Mouse (Mus musculus) heart, embryonic 11.5 days (tissue): ENCODE data around the gene Slc7a11. TPM values are rescaled to one million over a fixed set of nuclear protein-coding genes. Genes with fewer than 3 reads are reported as not detected.
A peak's percentile ranks its signal among the peaks of the same experiment; 100 is the strongest.

Experiments
- ATAC-seq: fragments of 200-750 bp; cut with Nextera tagmentation; replicated peaks from 2 replicates; pipeline ENCODE4 v1.8.0; 2017; ENCODE audit warnings: moderate library complexity; ENCODE audit not compliant: insufficient number of reproducible peaks, low FRiP score, low TSS enrichment
- H3K27ac ChIP-seq: fragments of 300-500 bp; sonication (generic); 2 replicates; pipeline ENCODE4 v1.5.1; 2014; ENCODE audit warnings: mild to moderate bottlenecking, low read depth, low read length
- H3K27me3 ChIP-seq: fragments of 300-500 bp; sonication (generic); 2 replicates; pipeline ENCODE4 v1.6.1; 2014; ENCODE audit warnings: mild to moderate bottlenecking, low read length, mixed read lengths; ENCODE audit not compliant: control insufficient read depth, insufficient read depth
- H3K36me3 ChIP-seq: fragments of 300-500 bp; sonication (generic); 2 replicates; pipeline ENCODE4 v1.6.1; 2014; ENCODE audit warnings: mild to moderate bottlenecking, low read length, moderate library complexity, mixed read lengths; ENCODE audit not compliant: control insufficient read depth, insufficient read depth
- H3K4me1 ChIP-seq: fragments of 300-500 bp; sonication (generic); 2 replicates; pipeline ENCODE4 v1.6.1; 2014; ENCODE audit warnings: low read length; ENCODE audit not compliant: control insufficient read depth, insufficient read depth
- H3K4me2 ChIP-seq: fragments of 300-500 bp; sonication (generic); 2 replicates; pipeline ENCODE4 v1.6.1; 2014; ENCODE audit warnings: mild to moderate bottlenecking, moderate library complexity
- H3K4me3 ChIP-seq: fragments of 300-500 bp; sonication (generic); 2 replicates; pipeline ENCODE4 v1.5.1; 2014; ENCODE audit warnings: low read depth, low read length
- H3K9ac ChIP-seq: fragments of 300-500 bp; sonication (generic); 2 replicates; pipeline ENCODE4 v1.6.1; 2014; ENCODE audit warnings: mild to moderate bottlenecking, low read depth, low read length, moderate library complexity
- H3K9me3 ChIP-seq: fragments of 300-500 bp; sonication (generic); replicated peaks from 2 replicates; pipeline ENCODE4 v1.6.1; 2016; ENCODE audit warnings: low read length; ENCODE audit not compliant: control insufficient read depth
- WGBS: fragments of 180-500 bp; shearing (Covaris S2); extraction: QIAGEN DNeasy Blood & Tissue Kit; methylation state at CpG from one replicate; pipeline ENCODE4 v1.1.7; 2014; ENCODE audit not compliant: insufficient replicate concordance; 5-methylcytosine and 5-hydroxymethylcytosine counted together
- polyA plus RNA-seq: library from polyadenylated mRNA; unstranded; fragments of >200 nt; fragmentation: Nextera tagmentation; extraction: Ambion mirVana; gene quantifications from 2 replicates; pipeline ENCODE4 v1.2.1, GENCODE M21; 2014

The Slc7a11 gene
- polyA plus RNA-seq, 1 experiment from 2014 or later = 0.06 TPM

- 47% methylated on average over 8 of the region's 8 CpGs for WGBS
Measured at GRCm38 (mm10) chr3:49886220-49886945, 557.0 kb downstream of the Slc7a11 start.

DNA sequence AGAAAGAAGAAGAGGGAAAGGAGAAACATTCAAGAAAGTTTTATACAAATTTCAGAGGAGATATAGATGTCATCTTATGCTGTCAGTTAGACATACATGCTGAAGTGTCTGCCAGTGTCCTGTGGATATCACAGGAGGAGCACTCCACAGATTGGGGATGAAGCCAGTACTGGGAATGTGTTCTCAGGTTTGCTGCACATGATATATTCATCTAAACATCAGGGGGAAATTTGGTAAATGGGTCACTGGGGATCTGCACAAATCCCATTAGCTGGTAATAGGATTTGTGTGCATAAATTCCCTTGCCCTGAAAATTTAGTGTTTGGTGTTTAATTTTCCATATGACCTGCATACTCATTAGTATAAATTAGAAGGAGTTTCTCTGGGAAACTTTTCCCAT, 562.9 kb downstream of the Slc7a11 start:
- no peaks in the 10 kb centered on the region for H3K9me3 ChIP-seq
- 0 out of 2 replicates have a peak, but pooled peaks cover 4% of the 10 kb centered on the region for H3K4me1 ChIP-seq
- H3K27me3 ChIP-seq = no peaks in the 10 kb centered on the region
- H3K4me2 ChIP-seq = no peak overlapping the region
- no peak overlapping the region for H3K27ac ChIP-seq
- H3K4me3 ChIP-seq = no peak overlapping the region
- no peaks in the 10 kb centered on the region for H3K36me3 ChIP-seq
- no peak for ATAC-seq
- no peak overlapping the region for H3K9ac ChIP-seq

More at GRCm38 (mm10) chr3:49886220-49886945, 557.0 kb downstream of the Slc7a11 start:
- no peaks in the 10 kb centered on the region for H3K36me3 ChIP-seq
- ATAC-seq = no peak
- no peaks in the 10 kb centered on the region for H3K9me3 ChIP-seq
- no peak overlapping the region for H3K27ac ChIP-seq
- H3K27me3 ChIP-seq = no peaks in the 10 kb centered on the region
- no peak overlapping the region for H3K4me2 ChIP-seq
- H3K4me3 ChIP-seq = no peak overlapping the region
- H3K9ac ChIP-seq = no peak overlapping the region
- no peaks in the 10 kb centered on the region for H3K4me1 ChIP-seq

GRCm38 (mm10) chr3:49870786-49871185, 572.6 kb downstream of the Slc7a11 start:
- Histone ChIP-seq H3K4me3 (no peak overlapping the region), H3K9me3 (no peaks in the 10 kb centered on the region), H3K9ac (no peak overlapping the region), H3K4me2 (no peak overlapping the region), H3K36me3 (no peaks in the 10 kb centered on the region), H3K4me1 (no peaks in the 10 kb centered on the region), H3K27ac (no peak overlapping the region), H3K27me3 (no peaks in the 10 kb centered on the region)
- 74% methylated on average over 3 of the region's 3 CpGs for WGBS
- ATAC-seq = no peak

GRCm38 (mm10) chr3:49867951-49868584, 575.3 kb downstream of the Slc7a11 start:
- Histone ChIP-seq H3K4me2 (no peak overlapping the region), H3K4me3 (no peak overlapping the region), H3K9me3 (no peaks in the 10 kb centered on the region), H3K9ac (no peak overlapping the region), H3K27ac (no peak overlapping the region), H3K4me1 (0 out of 2 replicates have a peak, but pooled peaks cover 3% of the 10 kb centered on the region), H3K27me3 (no peaks in the 10 kb centered on the region), H3K36me3 (no peaks in the 10 kb centered on the region)
- no peak for ATAC-seq
- 50% methylated on average over 4 of the region's 4 CpGs for WGBS

- Histone ChIP-seq H3K4me1 (0 out of 2 replicates have a peak, but pooled peaks cover 3% of the 10 kb centered on the region), H3K36me3 (no peaks in the 10 kb centered on the region), H3K27me3 (no peaks in the 10 kb centered on the region), H3K4me2 (no peak overlapping the region), H3K4me3 (no peak overlapping the region), H3K9me3 (no peaks in the 10 kb centered on the region), H3K9ac (no peak overlapping the region), H3K27ac (no peak overlapping the region)
- no peak for ATAC-seq
- 61% methylated on average over 7 of the region's 7 CpGs for WGBS
Measured at GRCm38 (mm10) chr3:49867147-49867950, 576.1 kb downstream of the Slc7a11 start.

DNA sequence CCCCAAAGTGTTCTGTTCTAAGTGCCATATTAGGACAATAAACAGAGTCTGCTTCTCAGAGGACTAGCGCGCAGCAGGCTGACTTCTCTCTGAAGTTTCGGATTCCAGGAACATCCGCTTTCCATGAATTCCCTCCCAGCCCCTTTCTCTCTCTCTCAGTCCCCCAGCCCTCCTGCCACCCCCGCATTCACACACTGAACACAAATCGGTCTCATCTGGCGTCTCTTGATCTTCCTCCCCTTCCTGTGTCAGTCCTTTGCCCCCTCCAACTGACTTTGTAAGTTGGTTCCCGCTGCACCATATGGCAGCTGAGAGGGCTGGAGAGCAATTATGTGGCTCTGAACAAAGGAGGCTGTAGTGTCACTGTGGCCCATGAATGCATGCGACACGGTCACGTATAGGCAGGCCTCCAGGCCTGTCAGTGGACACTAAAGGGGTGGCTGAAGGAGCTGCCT, 577.3 kb downstream of the Slc7a11 start:
- Histone ChIP-seq H3K27ac (peak overlapping the region; percentile 66), H3K9ac (peak overlapping the region; percentile 10; the same call in 1 of the 2 replicates), H3K4me3 (no peak overlapping the region), H3K4me2 (peak overlapping the region; percentile 50), H3K9me3 (no peaks in the 10 kb centered on the region), H3K27me3 (no peaks in the 10 kb centered on the region), H3K36me3 (no peaks in the 10 kb centered on the region), H3K4me1 (0 out of 2 replicates have a peak, but pooled peaks cover 3% of the 10 kb centered on the region)
- peak; percentile 35; the same call in 1 of the 2 replicates for ATAC-seq
- WGBS = 19% methylated on average over 11 of the region's 11 CpGs

DNA sequence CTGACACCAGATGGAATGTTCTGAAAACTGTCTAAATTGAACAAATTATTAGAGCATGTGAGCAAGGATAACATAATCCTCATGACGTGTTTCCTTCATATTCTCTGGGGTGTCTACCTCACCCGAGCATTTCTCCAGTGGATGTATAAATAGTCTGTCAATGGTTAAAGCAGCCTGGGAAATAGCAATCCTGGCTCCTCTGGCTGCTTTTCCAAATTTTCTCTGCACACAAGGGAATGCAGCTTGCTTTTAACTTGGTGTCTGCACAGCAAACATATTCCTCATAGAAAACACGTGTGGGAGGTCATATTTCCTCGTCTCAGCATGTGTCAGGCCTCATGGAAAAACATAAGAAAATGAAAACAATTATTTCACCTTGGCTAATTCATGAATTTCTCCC, 586.6 kb downstream of the Slc7a11 start:
- ATAC-seq = no peak
- 40% methylated on average over 4 of the region's 4 CpGs for whole genome bisulfite sequencing

DNA sequence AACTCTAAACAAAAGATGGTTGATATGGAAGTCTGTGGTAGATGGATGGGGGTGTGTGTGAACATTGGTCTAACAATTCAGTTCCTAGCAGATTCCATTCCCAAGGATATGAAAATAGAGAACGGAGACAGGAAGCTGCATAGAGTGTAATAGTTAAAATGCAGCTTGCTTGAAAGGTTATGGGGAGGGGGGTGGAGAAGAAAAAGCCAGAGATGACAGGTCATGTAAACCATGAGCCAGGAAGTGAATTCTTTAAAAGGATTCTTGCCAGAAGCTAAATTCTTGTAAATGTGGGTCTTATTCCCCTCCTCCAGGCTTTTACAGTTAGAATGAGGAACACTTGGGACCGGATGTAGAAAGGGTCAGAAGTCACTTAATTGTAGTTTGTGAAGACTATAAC, 589.1 kb downstream of the Slc7a11 start:
- 56% methylated on average over 2 of the region's 2 CpGs for WGBS

More for the DNA sequence above, 586.6 kb downstream of the Slc7a11 start:
- H3K27ac ChIP-seq = no peak overlapping the region
- H3K4me2 ChIP-seq = no peak overlapping the region
- H3K9me3 ChIP-seq = no peaks in the 10 kb centered on the region
- H3K4me3 ChIP-seq = no peak overlapping the region
- no peaks in the 10 kb centered on the region for H3K27me3 ChIP-seq
- no peaks in the 10 kb centered on the region for H3K36me3 ChIP-seq
- H3K9ac ChIP-seq = no peak overlapping the region
- H3K4me1 ChIP-seq = no peaks in the 10 kb centered on the region

More for the DNA sequence above, 589.1 kb downstream of the Slc7a11 start:
- Histone ChIP-seq H3K4me1 (no peaks in the 10 kb centered on the region), H3K4me3 (no peak overlapping the region), H3K9me3 (no peaks in the 10 kb centered on the region), H3K4me2 (no peak overlapping the region), H3K36me3 (no peaks in the 10 kb centered on the region), H3K27me3 (no peaks in the 10 kb centered on the region), H3K27ac (no peak overlapping the region), H3K9ac (no peak overlapping the region)
- no peak for ATAC-seq
